Mouse (Mus musculus) Patski (cell line): ENCODE results near the gene Srd5a1. TPM values are rescaled to one million over a fixed set of nuclear protein-coding genes. Genes with fewer than 3 reads are reported as not detected.
"Not testable (repeated sequence)": the region's sequence is repeated elsewhere in the genome, so short reads cannot be mapped to it uniquely, and the experiment has no call there.

Source experiments
- ATAC-seq: fragments of 100-300 bp; one replicate; pipeline ENCODE4 v1.8.0; 2021
- CTCF ChIA-PET: fragments of 350-600 bp; sonication (Branson Sonifier 250); formaldehyde crosslinking; loops from one replicate; lab custom pipeline; 2022; ENCODE audit warnings: inconsistent platforms; lab: Charles Lee
- POLR2A ChIA-PET: fragments of 350-600 bp; sonication (Branson Sonifier 250); formaldehyde crosslinking; loops from one replicate; lab custom pipeline; 2022; ENCODE audit warnings: antibody characterized with exemption, inconsistent platforms; lab: Charles Lee
- DNase-seq: peaks from one replicate; pipeline ENCODE4 v3.0.0-alpha.2; 2011; ENCODE audit warnings: low read depth, low spot score
- H3K27me3 ChIP-seq: fragments of 371-371 bp; one replicate; pipeline ENCODE4 v1.5.1; 2021
- CTCF ChIP-seq: fragments of 100-300 bp; IDR thresholded peaks from one replicate; pipeline ENCODE4 v1.5.1; 2021
- in situ Hi-C: fragments of 300-500 bp; cut with MboI; formaldehyde crosslinking; loops from 3 replicates; pipeline ENCODE4 v1.11.1; 2018; ENCODE audit warnings: low pct_unique_long_range_greater_than_20kb, mixed read lengths
- polyA plus RNA-seq: library from polyadenylated mRNA; unstranded; gene quantifications from one replicate; pipeline ENCODE4 v1.2.3, GENCODE M21; 2021

Srd5a1 gene
- polyA plus RNA-seq, 1 experiment from 2014 or later: 122 TPM

DNA sequence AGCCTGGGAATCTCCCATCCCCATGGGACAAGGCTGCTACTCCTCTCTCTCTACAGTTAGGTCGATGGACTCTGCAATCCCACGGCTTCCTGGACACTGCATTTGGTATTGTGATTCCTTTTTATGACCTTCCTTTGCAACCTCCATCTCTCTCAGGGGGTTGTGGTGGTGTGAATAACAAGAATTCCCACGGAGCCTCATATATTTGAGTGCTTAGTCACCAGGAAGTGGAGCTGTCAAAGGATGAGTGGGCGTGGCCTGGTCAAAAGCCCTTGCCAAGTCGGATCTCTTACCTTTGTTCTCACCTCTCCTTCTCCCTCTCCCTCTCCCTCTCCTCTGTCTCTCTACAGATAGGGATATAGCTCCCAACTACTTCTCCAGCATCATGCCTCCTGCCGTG is 25.4 kb downstream of the Srd5a1 start:
- in situ Hi-C loops: loop anchor here (25.0 kb wide), 1 partner anchor 1201 kb away; no protein-coding TSS in a partner anchor
- POLR2A ChIA-PET: interaction anchor here (0.7 to 0.9 kb wide), 2 partner anchors 9 to 13 kb away, joined by 6 to 7 read pairs; no protein-coding TSS in a partner anchor
- H3K27me3 ChIP-seq: no peaks in the 10 kb centered on the region
- peak; percentile 68 for ATAC-seq
- TF ChIP-seq CTCF: no peak
- CTCF ChIA-PET: interaction anchor here (0.8 to 1.9 kb wide), 3 partner anchors 10 to 19 kb away, joined by 3 to 5 read pairs (median 3); no protein-coding TSS in a partner anchor
- peak; percentile 77 for DNase-seq

DNA sequence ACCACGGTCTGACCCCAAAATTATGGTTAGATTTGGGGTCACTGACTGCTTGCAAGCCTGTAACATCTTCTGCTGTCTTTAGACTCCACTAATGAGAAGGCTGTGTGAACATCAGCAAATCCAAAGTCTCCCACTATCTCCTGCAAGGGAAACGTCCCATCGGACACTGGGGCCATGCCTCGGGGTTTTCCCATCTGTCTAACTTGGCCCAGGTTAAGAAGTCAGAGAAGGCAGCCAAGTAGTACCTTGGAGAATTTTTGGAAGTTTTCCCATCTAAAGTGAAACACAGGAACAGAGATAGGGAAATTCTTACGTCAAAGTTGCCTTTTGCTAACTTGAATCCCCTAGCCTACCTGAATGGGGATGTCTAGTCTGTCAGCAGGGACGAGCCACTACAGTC is 27.7 kb downstream of the Srd5a1 start:
- TF ChIP-seq CTCF: no peak
- ChIA-PET POLR2A (no interaction called here), CTCF (interaction anchor here (1.2 to 1.7 kb wide), 2 partner anchors 10 to 28 kb away, joined by 3 to 4 read pairs; partner anchors contain the start of gene Srd5a1)
- no peaks in the 10 kb centered on the region for H3K27me3 ChIP-seq
- DNase-seq (no peak), ATAC-seq (no peak)
- in situ Hi-C loops: loop anchor here (25.0 kb wide), 1 partner anchor 1204 kb away; no protein-coding TSS in a partner anchor

DNA sequence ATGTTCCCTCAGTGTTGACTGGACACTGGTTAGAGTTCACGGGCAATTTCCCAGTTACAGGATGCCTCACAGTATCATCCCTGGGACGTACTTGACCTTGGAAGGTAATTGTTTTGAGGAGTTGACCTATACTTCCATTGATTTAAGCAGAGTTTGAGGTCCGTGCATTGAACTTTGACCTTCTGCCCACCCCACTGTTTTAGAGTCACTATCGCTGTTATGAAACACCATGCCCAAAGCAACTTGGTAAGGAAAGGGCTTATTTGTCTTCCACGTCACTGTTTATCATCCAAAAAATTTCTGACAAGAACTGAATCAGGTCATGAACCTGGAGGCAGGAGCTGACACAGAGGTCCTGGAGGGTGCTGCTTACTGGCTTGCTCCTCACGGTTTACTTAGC is 28.8 kb downstream of the Srd5a1 start:
- H3K27me3 ChIP-seq: no peaks in the 10 kb centered on the region
- TF ChIP-seq CTCF: no peak
- ATAC-seq (no peak), DNase-seq (no peak)
- ChIA-PET CTCF (interaction anchor here (1.0 to 1.8 kb wide), 3 partner anchors 9 to 28 kb away, joined by 3 to 5 read pairs (median 4); partner anchors contain the start of gene Srd5a1), POLR2A (no interaction called here)
- in situ Hi-C loops: loop anchor here (25.0 kb wide), 1 partner anchor 1205 kb away; no protein-coding TSS in a partner anchor

GRCm38 (mm10) chr13:69577181-69577834 is 33.9 kb downstream of the Srd5a1 start:
- ChIA-PET CTCF (interaction anchor here (0.9 kb wide), 1 partner anchor 20 kb away, joined by 3 read pairs; no protein-coding TSS in a partner anchor), POLR2A (no interaction called here)
- H3K27me3 ChIP-seq: no peaks in the 10 kb centered on the region
- TF ChIP-seq CTCF: no peak
- DNase-seq (no peak), ATAC-seq (no peak)
- in situ Hi-C loops: loop anchor here (25.0 kb wide), 1 partner anchor 1210 kb away; no protein-coding TSS in a partner anchor

DNA sequence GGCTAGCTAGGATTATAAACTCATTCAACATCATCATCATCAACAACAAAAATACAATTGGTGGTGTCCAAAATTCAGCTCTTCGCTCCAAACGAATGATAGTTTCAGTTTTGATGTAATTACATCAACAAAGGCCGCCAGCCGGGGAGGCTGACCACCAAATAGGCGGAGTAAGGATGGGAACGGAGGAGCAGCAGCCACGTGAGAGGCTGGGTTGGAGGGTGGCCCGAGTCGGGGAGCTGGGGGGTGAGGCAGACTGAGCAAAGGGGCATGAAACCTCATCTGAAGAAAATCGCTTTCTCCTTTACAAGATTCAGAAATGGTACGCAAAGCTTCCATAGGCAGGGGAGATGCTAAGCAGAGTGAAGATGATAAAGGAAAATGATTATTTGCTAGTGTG is 34.6 kb downstream of the Srd5a1 start:
- in situ Hi-C loops: loop anchor here (25.0 kb wide), 1 partner anchor 1211 kb away; no protein-coding TSS in a partner anchor
- ChIA-PET CTCF (no interaction called here), POLR2A (no interaction called here)
- no peak for ATAC-seq
- TF ChIP-seq CTCF: no peak
- DNase-seq: no peak
- no peaks in the 10 kb centered on the region for H3K27me3 ChIP-seq

GRCm38 (mm10) chr13:69572594-69572993 is 38.6 kb downstream of the Srd5a1 start:
- H3K27me3 ChIP-seq: no peaks in the 10 kb centered on the region
- ATAC-seq: no peak
- in situ Hi-C loops: no loop called here
- no peak for TF ChIP-seq CTCF
- no peak for DNase-seq
- ChIA-PET POLR2A (interaction anchor here (0.6 to 1.6 kb wide), 3 partner anchors 13 to 38 kb away, joined by 3 to 7 read pairs (median 5); no protein-coding TSS in a partner anchor), CTCF (interaction anchor here (1.3 to 1.5 kb wide), 2 partner anchors 10 to 15 kb away, joined by 4 to 5 read pairs; no protein-coding TSS in a partner anchor)

DNA sequence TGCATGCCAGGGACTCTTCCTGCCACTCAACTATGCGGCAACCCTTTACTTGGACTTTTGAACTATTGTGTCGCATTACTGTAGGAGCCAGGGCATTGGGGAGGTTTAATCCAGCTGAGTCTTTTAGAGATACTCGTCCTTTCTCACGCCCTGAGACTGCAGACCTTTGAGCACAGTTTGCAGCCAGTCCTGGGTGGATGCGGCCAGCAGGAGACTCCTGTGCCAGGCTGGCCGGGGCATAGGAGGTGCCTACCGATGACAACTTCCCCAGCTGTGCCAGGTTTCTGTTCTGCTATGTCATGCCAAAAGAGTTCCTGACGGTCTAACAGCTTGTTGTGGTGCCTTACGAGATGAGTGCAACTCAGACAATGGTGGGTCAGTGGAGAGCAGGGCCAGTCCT is 42.0 kb downstream of the Srd5a1 start:
- in situ Hi-C loops: no loop called here
- H3K27me3 ChIP-seq: no peaks in the 10 kb centered on the region
- DNase-seq (no peak), ATAC-seq (no peak)
- ChIA-PET POLR2A (no interaction called here), CTCF (interaction anchor here (1.0 to 1.6 kb wide), 3 partner anchors 15 to 57 kb away, joined by 3 to 4 read pairs (median 3); no protein-coding TSS in a partner anchor)
- TF ChIP-seq CTCF: no peak

DNA sequence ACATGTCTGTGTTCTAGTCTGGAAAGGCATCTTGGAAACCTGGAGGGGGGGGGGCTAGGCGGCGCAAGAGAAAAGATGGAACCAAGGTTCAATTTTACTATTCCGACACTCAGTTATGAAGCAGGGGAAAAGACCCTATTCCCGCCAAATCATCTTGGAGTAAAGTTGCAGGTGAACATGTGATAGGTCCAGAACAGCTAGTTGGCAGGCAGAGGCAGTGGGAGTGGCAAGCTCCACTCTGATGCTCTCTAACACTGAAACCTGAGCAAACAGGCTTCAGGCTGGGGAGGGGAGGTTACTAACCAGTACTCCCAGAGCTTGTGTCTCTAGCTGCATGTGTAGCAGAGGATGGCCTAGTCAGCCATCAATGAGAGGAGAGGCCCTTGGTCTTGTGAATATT is 45.8 kb downstream of the Srd5a1 start:
- in situ Hi-C loops, H3K27me3 ChIP-seq, DNase-seq, ATAC-seq: not testable (repeated sequence)
- POLR2A ChIA-PET: interaction anchor here (0.6 kb wide), 1 partner anchor 9 kb away, joined by 3 read pairs; no protein-coding TSS in a partner anchor
- CTCF ChIA-PET: interaction anchor here (0.7 kb wide), 1 partner anchor 12 kb away, joined by 3 read pairs; no protein-coding TSS in a partner anchor

DNA sequence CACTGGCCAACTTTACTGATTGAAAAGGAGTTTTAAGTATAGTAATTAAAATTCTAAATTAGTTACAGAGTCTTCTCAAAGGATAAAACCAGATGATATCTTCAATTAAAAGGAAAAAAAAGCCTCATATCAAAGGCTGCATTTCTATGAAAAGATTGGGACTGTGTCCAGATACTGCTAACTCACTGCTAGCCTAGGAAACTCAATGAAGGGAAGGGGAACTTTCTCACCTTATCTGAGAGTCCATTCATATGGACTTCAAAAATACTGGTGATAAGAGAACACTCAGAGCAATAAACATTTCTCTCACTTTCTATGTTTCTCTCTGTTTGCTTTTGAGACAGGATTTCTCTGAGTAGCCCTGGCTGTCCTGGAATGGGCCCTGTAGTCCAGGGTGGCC is 46.7 kb downstream of the Srd5a1 start:
- no peak for DNase-seq
- CTCF ChIA-PET: no interaction called here
- H3K27me3 ChIP-seq: no peaks in the 10 kb centered on the region
- in situ Hi-C loops: no loop called here
- POLR2A ChIA-PET: no interaction called here
- TF ChIP-seq CTCF: no peak
- ATAC-seq: no peak

GRCm38 (mm10) chr13:69563905-69564304 is 47.3 kb downstream of the Srd5a1 start:
- no peak for TF ChIP-seq CTCF
- DNase-seq (no peak), ATAC-seq (no peak)
- in situ Hi-C loops: no loop called here
- ChIA-PET POLR2A (no interaction called here), CTCF (no interaction called here)
- H3K27me3 ChIP-seq: no peaks in the 10 kb centered on the region
